Mouse (Mus musculus) ES-E14 (cell line): ENCODE data around the gene Bclaf3. TPM values are rescaled to one million over a fixed set of nuclear protein-coding genes. Genes with fewer than 3 reads are reported as not detected.

Experiments used
- DNase-seq: peaks from one replicate; pipeline ENCODE4 v3.0.0-alpha.2; 2013; ENCODE audit warnings: low read depth, low spot score
- H3K27ac ChIP-seq: 2 replicates; pipeline ENCODE4 v1.5.1; 2012; ENCODE audit warnings: low read depth, mild to moderate bottlenecking, low read length, moderate library complexity, mixed read lengths; ENCODE audit not compliant: poor library complexity, insufficient read depth, severe bottlenecking
- H3K36me3 ChIP-seq: 2 replicates; pipeline ENCODE4 v1.6.1; 2012; ENCODE audit warnings: mild to moderate bottlenecking, low read length, moderate library complexity, mixed read lengths; ENCODE audit not compliant: control insufficient read depth, poor library complexity, insufficient read depth, severe bottlenecking
- H3K4me1 ChIP-seq, 2 experiments: fragments of 150-350 bp in 1 of 2; sonication (generic) in 1 of 2; 2 replicates each; pipeline ENCODE4 v1.6.1; 2012; ENCODE audit warnings: low read length in 2 of 2, mild to moderate bottlenecking in 1 of 2, mixed read lengths in 1 of 2; ENCODE audit not compliant: control insufficient read depth in 2 of 2, insufficient read depth in 2 of 2, poor library complexity in 1 of 2
- H3K4me3 ChIP-seq, 2 experiments: fragments of 150-350 bp in 1 of 2; sonication (generic) in 1 of 2; 2 replicates each; pipeline ENCODE4 v1.5.1; 2012; ENCODE audit warnings: low read length in 2 of 2, low read depth in 1 of 2, mild to moderate bottlenecking in 1 of 2, mixed read lengths in 1 of 2; ENCODE audit not compliant: insufficient read depth in 1 of 2, poor library complexity in 1 of 2, severe bottlenecking in 1 of 2
- H3K9ac ChIP-seq: 2 replicates; pipeline ENCODE4 v1.6.1; 2012; ENCODE audit warnings: low read depth, mild to moderate bottlenecking, low read length, mixed read lengths; ENCODE audit not compliant: poor library complexity, insufficient read depth, severe bottlenecking
- H3K9me3 ChIP-seq: fragments of 150-350 bp; sonication (generic); 2 replicates; pipeline ENCODE4 v1.6.1; 2012; ENCODE audit warnings: low read depth, mild to moderate bottlenecking, low read length; ENCODE audit not compliant: control insufficient read depth, insufficient read depth
- CHD2 ChIP-seq: IDR thresholded peaks from 2 replicates; pipeline ENCODE4 v1.6.1; 2014; ENCODE audit warnings: mild to moderate bottlenecking, low read depth, low read length, inconsistent platforms
- HCFC1 ChIP-seq: IDR thresholded peaks from 2 replicates; pipeline ENCODE4 v1.6.1; 2012; ENCODE audit warnings: low read length, inconsistent platforms, borderline replicate concordance; ENCODE audit not compliant: insufficient read depth
- MAFK ChIP-seq: IDR thresholded peaks from 2 replicates; pipeline ENCODE4 v1.6.1; 2014; ENCODE audit warnings: mild to moderate bottlenecking, low read depth, low read length, inconsistent platforms; ENCODE audit not compliant: insufficient read depth
- ZC3H11A ChIP-seq: IDR thresholded peaks from 2 replicates; pipeline ENCODE4 v1.6.1; 2012; ENCODE audit warnings: low read depth, mild to moderate bottlenecking, inconsistent platforms, low read length, borderline replicate concordance
- ZNF384 ChIP-seq: IDR thresholded peaks from 2 replicates; pipeline ENCODE4 v1.6.1; 2012; ENCODE audit warnings: low read depth, low read length, inconsistent platforms
- in situ Hi-C, 2 experiments: fragments of 600-800 bp; cut with MboI; formaldehyde crosslinking; loops; one replicate each; pipeline ENCODE4 v1.15.1; 2025; ENCODE audit warnings: low sequenced_read_pairs in 2 of 2, inconsistent platforms in 1 of 2; ENCODE audit not compliant: unreplicated experiment in 2 of 2
- total RNA-seq: library from RNA; depleted of rRNA; stranded (reverse); fragments of 300-350 nt; gene quantifications from 2 replicates; pipeline ENCODE4 v1.2.3, GENCODE M21; 2012

The Bclaf3 gene
- total RNA-seq, 1 experiment = 55.2 TPM

DNA sequence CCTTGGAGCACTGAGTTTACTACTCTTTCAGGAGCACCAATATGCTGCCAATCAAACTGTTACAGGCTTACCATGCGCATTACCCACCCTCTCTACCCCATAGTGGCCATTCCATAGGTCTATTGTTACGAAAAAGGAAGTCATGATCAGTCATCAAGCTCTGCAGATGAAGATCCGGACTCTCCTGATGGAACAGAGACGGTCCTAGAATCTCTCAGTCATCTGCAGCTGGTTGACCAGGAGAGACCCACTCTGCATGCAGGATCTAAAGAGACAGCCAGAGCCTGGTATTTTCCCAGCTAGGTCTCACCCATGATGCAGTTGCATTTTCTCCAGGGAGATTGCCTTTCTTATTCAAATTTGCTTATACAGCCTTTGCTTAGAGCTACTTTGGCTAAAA lies 3.8 kb upstream of the Bclaf3 start:
- Histone ChIP-seq H3K4me3 (peak overlapping the region in 1 of 2 experiments; percentile 27; a peak in 1 of 4 replicates), H3K9me3 (no peaks in the 10 kb centered on the region), H3K27ac (peak overlapping the region; percentile 84; the same call in 1 of the 2 replicates), H3K4me1 (peaks cover 0 to 2% of the 10 kb centered on the region in 2 experiments; a peak in 2 of 4 replicates), H3K36me3 (no peaks in the 10 kb centered on the region; the same call in 1 of the 2 replicates), H3K9ac (peak overlapping the region; percentile 4; the same call in 1 of the 2 replicates)
- no peak for DNase-seq
- in situ Hi-C loops = no loop called here
- no peak for TF ChIP-seq ZC3H11A
- no peak for TF ChIP-seq ZNF384
- no peak for TF ChIP-seq HCFC1

DNA sequence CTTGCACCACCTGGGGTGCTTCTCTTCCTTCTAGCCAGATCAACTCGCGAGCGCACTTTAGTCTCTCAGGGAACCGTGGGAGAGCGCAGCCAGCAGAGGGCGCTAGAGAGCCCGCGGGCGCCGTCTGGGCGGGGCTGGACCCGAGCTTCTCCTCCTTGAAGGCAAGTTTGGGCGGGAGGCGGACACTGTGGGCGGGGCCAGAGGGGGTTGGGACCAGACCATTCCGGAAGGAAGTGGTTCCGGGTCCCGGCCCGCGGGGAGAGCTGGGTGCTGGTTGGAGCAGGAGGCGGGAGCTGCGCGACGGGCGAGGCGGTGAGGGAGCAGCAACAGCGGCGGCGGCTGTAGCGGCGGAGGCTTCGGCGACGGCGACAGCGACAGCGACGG lies 5.9 kb downstream of the Bclaf3 start:
- Histone ChIP-seq H3K36me3 (no peaks in the 10 kb centered on the region; the same call in 1 of the 2 replicates), H3K27ac (peak overlapping the region; percentile 83), H3K4me1 (peaks cover 0 to 3% of the 10 kb centered on the region in 2 experiments; a peak in 1 of 4 replicates), H3K4me3 (peak overlapping the region; percentile 79 to 91), H3K9ac (peak overlapping the region; percentile 86), H3K9me3 (no peaks in the 10 kb centered on the region)
- in situ Hi-C loops = no loop called here
- TF ChIP-seq ZNF384 = no peak
- no peak for TF ChIP-seq CHD2
- no peak for TF ChIP-seq ZC3H11A
- TF ChIP-seq HCFC1 = no peak
- TF ChIP-seq MAFK = no peak
- peak; percentile 94 for DNase-seq

DNA sequence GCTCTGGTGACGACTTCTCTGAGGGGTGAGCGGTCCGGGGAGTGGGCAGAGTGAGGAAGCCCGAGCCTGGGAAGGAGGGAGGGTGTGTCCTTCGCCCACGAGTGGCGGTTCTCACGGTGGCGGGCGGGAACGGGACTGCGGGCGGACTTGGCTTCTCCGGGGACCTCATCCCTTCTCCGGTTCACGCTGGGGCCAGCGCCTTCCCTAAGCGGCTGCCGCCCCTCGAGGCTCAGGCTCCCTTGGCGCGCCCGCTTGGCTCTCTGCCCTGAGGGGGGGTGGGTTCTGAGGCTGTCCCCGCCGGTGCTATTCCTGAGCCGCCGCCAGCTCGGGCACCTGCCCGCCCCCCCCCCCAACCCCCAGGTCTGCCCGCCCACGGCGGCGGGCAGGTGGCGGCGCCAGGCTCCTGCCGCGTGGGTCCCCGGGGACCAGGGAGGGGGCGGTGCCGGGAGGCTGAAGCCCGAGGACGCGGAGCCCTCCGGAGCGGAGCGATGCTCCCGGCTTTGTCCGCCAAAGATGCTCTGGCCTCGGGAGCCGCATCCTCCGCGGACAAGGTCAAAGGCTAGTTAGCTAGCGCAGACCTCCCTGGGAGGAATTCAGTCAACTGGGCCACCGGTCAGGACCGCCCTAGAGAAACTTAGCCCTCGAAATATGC lies 6.4 kb downstream of the Bclaf3 start:
- DNase-seq = no peak
- H3K36me3 ChIP-seq = no peaks in the 10 kb centered on the region; the same call in 1 of the 2 replicates
- in situ Hi-C loops = no loop called here
- H3K9me3 ChIP-seq = no peaks in the 10 kb centered on the region
- H3K9ac ChIP-seq = peak overlapping the region; percentile 86
- H3K4me3 ChIP-seq = peak overlapping the region; percentile 79 to 91
- H3K27ac ChIP-seq = peak overlapping the region; percentile 83
- H3K4me1 ChIP-seq = peaks cover 0 to 3% of the 10 kb centered on the region in 2 experiments; a peak in 1 of 4 replicates
- 0 out of 2 replicates have a peak, but pooled peaks have one; percentile 11 for TF ChIP-seq ZNF384
- TF ChIP-seq MAFK = no peak

DNA sequence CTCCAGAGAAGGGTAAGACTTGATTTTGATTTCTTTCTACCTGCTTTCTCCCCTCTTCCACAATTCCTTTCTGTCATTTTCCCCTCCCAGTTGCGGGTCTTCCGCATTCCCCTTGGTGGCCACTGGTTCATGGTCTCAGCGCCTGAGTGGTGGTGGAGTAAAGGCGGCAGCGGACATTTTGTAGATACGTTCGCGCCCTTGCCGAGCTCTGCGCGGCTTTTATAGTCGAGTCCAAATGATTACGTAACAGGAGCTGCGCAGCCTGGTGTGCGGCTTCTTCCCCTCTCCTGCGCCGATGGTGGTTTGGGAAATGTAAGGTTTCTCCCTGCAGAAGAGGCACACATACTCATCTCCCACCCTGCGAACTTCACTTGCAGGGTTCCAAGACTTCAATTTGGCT lies 15.4 kb downstream of the Bclaf3 start:
- in situ Hi-C loops = no loop called here
- no peaks in the 10 kb centered on the region for H3K4me1 ChIP-seq
- H3K4me3 ChIP-seq = peak overlapping the region; percentile 35 to 62
- H3K36me3 ChIP-seq = no peaks in the 10 kb centered on the region; the same call in 1 of the 2 replicates
- peak overlapping the region; percentile 63; the same call in 1 of the 2 replicates for H3K9ac ChIP-seq
- DNase-seq = no peak
- H3K9me3 ChIP-seq = no peaks in the 10 kb centered on the region
- TF ChIP-seq MAFK = no peak
- TF ChIP-seq HCFC1 = no peak
- TF ChIP-seq CHD2 = no peak
- TF ChIP-seq ZNF384 = no peak
- no peak for TF ChIP-seq ZC3H11A
- no peak overlapping the region for H3K27ac ChIP-seq
